Mouse (Mus musculus): ENCODE data around the gene Tmcc1.

Tmcc1 gene

GRCm38 (mm10) chr6:116015902-116016301, 177.4 kb downstream of the Tmcc1 start:
- ATAC-seq (ENCODE audit: low TSS enrichment) = no peak

DNA sequence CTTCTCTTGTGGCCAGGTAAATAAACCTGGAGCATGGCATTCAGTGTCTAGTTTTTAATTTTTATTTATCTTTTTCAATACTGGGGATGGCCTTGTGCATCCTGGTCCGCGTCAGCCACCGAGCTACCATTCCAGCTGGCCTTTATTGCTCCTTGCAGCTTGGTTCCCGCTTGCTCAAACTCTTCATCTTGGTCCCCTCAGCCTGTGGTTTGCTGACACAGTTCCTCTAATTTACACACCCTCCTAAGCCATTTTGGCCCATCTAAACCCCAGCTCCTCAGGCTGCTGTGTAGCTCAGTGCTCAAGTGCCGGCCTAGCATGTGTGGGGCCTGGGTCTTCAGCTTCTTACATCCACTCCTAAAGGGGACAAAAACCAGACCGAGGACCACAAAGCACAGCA, 179.2 kb downstream of the Tmcc1 start:
- no peak for ATAC-seq (ENCODE audit: low TSS enrichment)

DNA sequence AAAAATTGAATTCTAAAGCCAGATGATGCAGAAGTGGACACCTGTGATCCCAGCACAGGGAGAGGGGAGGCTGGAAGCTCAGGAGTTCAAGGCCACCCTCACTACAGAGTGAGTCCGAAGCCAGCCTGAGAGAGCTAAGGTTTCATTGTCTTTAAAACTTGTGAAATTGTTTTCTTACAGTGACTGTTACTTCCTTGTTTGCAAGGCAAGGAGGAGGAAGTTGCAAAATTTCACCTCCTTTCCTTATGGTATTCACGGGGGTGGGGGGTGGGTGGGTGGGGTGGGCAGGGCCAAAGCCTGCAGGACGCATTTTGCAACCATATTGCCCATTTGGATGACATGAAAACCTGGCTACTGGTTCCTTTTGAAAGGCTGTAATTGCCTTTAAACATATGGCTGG, 179.6 kb downstream of the Tmcc1 start:
- ATAC-seq (ENCODE audit: low TSS enrichment) = no peak

DNA sequence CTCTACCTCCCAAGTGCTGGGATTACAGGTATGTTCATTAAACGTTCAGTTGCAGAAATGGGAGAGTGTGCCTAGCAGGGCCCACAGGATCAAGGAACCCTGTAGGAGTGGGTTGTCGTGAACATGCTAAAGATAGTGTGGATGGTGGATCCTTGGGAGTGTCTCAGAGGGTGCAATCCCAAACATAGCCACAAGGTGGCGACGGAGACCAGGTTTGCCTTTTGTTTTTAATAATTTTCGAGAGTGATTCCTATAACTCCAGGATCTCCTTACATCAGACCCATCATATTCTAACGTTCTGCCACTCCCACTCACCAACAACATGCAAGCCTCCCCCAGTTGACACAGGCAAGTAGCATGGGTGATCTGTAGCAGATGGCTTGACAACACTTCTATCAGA, 182.7 kb downstream of the Tmcc1 start:
- peak; percentile 55 for ATAC-seq (ENCODE audit: low TSS enrichment)

GRCm38 (mm10) chr6:116009426-116009825, 183.9 kb downstream of the Tmcc1 start:
- no peak for ATAC-seq (ENCODE audit: low TSS enrichment)

GRCm38 (mm10) chr6:116007561-116008173, 185.6 kb downstream of the Tmcc1 start:
- peak; percentile 59 for ATAC-seq (ENCODE audit: low TSS enrichment)

- no peak for ATAC-seq (ENCODE audit: low TSS enrichment)
Measured at GRCm38 (mm10) chr6:116006731-116007130, 186.6 kb downstream of the Tmcc1 start.

- ATAC-seq (ENCODE audit: low TSS enrichment) = no peak
Measured at GRCm38 (mm10) chr6:116005959-116006288, 187.4 kb downstream of the Tmcc1 start.

DNA sequence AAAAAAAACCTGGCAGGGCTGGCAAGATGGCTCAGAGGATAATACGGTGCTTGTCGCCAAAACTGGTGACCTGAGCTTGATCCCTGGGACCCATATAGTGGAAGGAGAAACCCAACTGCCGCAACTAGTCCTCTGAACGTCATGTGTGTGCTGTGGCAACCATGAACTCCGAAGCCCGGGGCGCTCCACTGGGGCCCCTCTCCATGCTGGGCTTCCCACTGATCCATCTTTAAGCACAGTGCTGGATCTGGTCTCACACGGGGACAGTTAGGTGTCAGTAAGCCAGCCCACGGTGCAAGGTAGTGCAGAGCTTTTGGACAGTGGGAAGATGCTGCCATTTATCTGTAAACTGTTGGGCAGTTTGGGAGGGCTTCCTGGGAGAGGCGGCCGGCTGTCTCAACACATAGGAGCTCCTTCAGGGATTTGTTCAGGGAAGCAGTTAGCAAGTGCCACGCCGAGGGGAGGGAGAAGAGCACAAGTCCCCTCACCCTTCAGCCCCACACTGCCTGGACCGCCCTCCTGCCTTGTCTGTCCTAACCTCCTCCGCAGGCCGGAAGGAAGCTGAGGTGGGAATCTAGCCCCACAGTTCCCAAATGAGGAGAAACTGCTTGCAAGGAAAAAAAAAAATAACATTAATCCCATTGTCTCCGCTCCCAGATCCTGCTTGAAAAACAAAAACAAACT, 187.9 kb downstream of the Tmcc1 start:
- ATAC-seq (ENCODE audit: low TSS enrichment) = no peak

GRCm38 (mm10) chr6:116004716-116005115, 188.6 kb downstream of the Tmcc1 start:
- ATAC-seq (ENCODE audit: low TSS enrichment) = no peak

DNA sequence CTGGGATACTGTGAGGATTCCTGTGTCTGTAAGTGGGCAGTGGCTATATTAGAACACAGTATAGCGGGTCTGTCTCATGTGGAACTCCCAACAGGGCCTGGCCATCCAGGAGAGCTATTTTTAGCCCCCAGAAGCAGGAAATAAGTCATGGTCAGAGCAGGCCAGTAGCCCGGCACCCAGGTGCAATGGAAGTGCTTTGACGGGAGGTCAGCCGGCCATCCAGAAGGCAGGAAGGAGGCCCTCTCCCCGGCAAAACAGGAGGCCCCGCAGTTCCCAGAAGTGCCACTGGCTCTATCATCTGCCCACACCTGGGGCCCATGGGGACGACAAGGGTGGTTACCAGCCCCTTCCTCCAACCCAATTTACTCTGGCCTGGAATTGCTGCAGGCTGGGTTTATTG, 189.2 kb downstream of the Tmcc1 start:
- no peak for ATAC-seq (ENCODE audit: low TSS enrichment)

DNA sequence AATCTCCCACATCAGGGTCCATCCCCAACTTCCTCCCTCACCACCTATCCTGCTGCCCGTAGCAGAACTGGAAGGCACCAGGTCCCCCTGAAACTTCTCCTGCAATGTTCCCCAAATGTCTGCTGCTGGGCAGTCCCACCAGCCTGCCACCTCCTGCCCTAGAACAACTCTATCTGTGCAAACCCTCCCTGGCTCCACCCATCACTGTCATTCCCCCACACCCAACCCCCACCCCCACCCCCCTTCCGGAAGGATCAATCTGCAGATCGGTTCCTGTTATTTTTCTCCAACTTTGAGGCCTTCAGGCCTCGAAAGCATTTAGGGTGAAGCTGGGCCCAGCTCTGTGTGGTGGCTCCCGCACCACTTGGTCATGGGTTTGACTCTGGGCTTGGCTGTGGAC, 189.8 kb downstream of the Tmcc1 start:
- ATAC-seq (ENCODE audit: low TSS enrichment) = no peak

GRCm38 (mm10) chr6:116002311-116003104, 190.8 kb downstream of the Tmcc1 start:
- no peak for ATAC-seq (ENCODE audit: low TSS enrichment)

- ATAC-seq (ENCODE audit: low TSS enrichment) = no peak
Measured at GRCm38 (mm10) chr6:116000851-116001250, 192.4 kb downstream of the Tmcc1 start.

DNA sequence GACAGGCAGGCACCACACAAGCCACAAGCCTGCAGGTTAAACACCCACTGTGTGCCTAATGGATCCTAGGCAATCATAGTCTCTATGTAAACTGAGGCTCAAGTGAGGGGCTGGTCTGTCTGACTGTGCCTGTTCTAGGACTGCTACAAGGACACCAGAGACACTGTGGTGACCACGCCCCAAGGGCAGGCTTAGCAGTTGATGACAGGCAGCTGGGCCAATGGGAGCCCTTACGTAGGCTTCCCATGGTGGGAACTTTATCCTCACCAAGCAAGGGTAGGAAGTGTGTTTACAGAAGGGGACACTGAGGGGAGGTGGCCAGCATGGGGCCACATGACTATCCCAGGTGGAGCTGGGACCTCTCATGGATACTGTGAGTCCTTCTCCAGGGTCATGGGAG, 194.1 kb downstream of the Tmcc1 start:
- ATAC-seq (ENCODE audit: low TSS enrichment) = no peak

DNA sequence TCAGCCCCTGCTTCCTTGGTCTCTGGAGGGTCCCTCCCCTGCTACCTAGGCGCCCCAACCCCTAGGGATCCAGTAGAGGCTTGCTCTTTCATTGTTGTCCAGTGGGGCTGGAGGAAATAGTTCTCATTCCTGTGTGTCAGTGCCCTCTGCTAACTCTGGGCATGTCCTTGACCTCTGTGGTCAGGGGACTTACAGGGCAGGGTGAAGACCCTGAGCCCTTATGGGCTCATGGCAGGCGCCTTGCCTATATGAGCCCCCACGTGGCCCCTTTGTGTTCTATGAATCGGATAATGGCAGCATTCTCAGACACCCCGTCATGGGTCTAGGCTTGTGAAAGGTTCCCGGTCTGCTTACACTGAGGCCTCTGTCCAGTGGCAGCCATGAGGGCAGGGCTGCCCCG, 194.5 kb downstream of the Tmcc1 start:
- ATAC-seq (ENCODE audit: low TSS enrichment) = no peak

DNA sequence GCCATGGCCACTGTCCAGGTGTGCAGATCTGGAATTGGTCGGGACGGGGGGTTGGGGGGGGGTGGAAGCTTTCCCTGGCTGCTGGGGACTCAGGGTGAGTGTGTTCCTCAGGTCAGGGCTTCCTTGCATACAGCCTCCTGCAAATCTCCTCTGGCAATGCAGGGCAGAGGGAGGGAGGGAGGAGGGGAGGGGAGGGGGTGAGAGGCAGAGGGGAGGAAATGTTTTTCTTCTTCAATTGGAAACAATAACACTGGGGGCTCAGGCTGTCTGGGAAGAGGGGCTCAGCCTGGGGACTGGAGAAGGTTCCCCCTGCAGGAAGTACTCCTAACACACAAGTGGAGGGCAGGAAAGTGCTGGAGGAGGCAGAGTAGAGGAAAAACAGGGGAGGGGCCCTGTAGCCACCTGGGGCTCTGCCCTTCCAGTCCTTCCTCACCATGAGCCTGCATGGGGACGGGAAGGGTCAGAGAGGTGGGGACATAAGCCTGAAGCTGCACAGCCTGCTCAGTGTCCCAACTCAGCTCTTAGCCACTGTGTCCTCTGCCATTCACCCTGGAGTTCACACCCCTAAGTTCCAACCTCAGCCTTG, 195.5 kb downstream of the Tmcc1 start:
- ATAC-seq (ENCODE audit: low TSS enrichment) = no peak

DNA sequence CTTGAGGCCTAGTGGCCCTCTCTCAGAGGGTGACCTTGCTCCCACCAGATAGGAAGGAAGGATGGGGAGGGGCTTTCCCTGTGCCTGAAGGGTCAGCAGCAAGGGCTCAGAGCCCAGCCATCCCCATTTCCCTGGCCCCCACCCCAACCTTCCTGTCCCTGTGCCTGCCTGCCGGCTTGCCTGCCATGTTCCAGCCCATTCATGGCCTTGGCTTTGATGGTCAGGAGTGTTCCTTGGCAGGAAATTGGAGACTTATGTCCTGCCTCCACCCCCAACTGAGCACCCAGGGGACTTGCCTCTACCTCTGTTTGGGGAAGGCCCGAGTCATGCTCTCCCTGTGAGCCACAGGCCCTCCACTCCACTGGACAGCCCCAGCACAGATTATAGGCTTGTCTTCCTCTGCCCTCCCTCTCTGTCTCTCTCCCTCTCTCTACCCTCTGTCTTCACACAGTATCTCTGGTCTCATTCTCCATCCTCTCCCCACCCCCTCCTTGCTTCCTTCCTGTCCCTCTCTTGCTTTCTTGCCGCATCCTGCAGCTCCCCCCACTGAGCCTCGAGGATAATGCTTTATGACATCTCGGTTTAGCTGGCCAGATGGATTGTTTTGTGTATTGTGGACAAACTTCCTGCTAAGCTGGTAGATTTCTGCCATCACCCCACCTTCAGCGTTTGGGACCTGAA, 197.0 kb downstream of the Tmcc1 start:
- ATAC-seq (ENCODE audit: low TSS enrichment) = 0 out of 2 replicates have a peak, but pooled peaks have one; percentile 14

DNA sequence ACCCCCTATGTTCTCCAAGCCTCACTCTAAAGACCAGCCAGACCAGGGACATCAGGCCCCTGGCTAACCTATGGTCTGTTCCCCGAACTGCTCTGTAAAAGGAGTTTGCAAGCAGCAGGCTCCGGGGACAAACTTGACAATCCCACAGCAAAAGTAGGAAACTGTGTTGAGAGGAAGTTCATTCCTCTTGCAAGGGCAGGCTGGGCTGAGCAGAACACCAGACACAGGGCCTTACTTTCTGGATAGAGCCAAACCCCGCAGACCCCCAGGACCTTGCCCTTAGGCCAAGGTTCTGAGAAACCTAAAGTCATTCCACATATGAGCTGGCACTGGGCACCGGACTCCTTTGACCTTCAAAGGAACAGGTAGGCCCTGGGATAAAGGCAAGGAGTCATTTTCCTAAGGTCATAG, 197.8 kb downstream of the Tmcc1 start:
- no peak for ATAC-seq (ENCODE audit: low TSS enrichment)

DNA sequence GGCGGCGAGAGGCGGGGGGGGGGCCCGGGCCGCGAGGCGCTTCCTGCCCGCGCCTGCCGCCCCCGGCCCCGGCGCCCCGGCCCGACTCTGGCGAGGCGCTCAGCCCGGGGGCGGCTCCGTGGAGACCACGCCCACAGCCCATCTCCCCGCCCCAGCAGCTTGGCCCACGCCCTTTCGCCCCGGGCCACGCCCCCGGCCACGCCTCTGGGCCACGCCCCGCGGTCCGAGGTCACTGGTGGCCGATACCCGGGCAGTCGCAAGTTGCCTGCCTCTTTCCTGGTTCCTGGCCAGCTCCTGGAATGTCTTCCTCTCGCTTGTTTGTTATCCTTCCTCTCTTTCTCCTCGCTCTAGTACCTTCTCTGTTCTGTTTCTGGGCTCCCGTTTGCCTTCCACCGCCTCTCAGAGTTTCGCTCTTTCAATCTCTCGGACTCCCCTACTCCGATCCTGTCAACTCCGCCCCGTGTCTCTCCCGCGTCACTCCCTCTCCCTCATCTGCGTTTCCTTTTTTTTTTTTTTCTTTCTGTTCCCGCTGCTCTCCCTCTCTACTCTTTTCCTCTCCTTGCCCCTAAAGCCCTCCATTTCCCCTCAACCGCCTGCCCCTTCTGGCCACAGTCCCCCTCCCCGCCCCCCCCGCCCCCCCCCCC, 198.3 kb downstream of the Tmcc1 start, which contains the start of gene Plxnd1:
TSS of gene Plxnd1 (minus strand) at position 129 of the 644 bp plus-strand sequence.
- peak; percentile 32 for ATAC-seq (ENCODE audit: low TSS enrichment)

- ATAC-seq (ENCODE audit: low TSS enrichment) = peak; percentile 2; the same call in 1 of the 2 replicates
Measured at GRCm38 (mm10) chr6:115994146-115994876, 199.0 kb downstream of the Tmcc1 start.

Data from frontal cortex, adult (tissue).